Mouse (Mus musculus) embryonic fibroblast, embryonic 13.5 days (primary cell): ENCODE results near the gene Rnf7. TPM values are rescaled to one million over a fixed set of nuclear protein-coding genes. Genes with fewer than 3 reads are reported as not detected.
"Not testable (repeated sequence)": the region's sequence is repeated elsewhere in the genome, so short reads cannot be mapped to it uniquely, and the experiment has no call there.

ENCODE experiments used
- H3K27ac ChIP-seq: 2 replicates; pipeline ENCODE4 v1.5.1; 2012; ENCODE audit warnings: low read length, control low read depth, inconsistent platforms; ENCODE audit not compliant: insufficient read depth
- H3K4me1 ChIP-seq: 2 replicates; pipeline ENCODE4 v1.6.1; 2011; ENCODE audit warnings: low read length; ENCODE audit not compliant: control insufficient read depth, insufficient read depth
- H3K4me3 ChIP-seq: 2 replicates; pipeline ENCODE4 v1.5.1; 2011; ENCODE audit warnings: mild to moderate bottlenecking, control low read depth, low read length; ENCODE audit not compliant: insufficient read depth
- CTCF ChIP-seq: IDR thresholded peaks from 2 replicates; pipeline ENCODE4 v1.5.1; 2011; ENCODE audit warnings: mild to moderate bottlenecking, control low read depth, low read length, moderate library complexity, borderline replicate concordance; ENCODE audit not compliant: insufficient read depth
- POLR2A ChIP-seq: IDR thresholded peaks from 2 replicates; pipeline ENCODE4 v1.6.1; 2011; ENCODE audit warnings: low read depth, mild to moderate bottlenecking, control low read depth, low read length, moderate library complexity
- polyA plus RNA-seq: library from polyadenylated mRNA; stranded (reverse); fragments of >200 nt; gene quantifications from 2 replicates; pipeline ENCODE4 v1.2.4, GENCODE M21; 2011; ENCODE audit warnings: low read depth; ENCODE audit not compliant: missing spikeins, insufficient read length

The Rnf7 gene
- polyA plus RNA-seq, result 78.6 and 82.4 TPM in 2 replicates

DNA sequence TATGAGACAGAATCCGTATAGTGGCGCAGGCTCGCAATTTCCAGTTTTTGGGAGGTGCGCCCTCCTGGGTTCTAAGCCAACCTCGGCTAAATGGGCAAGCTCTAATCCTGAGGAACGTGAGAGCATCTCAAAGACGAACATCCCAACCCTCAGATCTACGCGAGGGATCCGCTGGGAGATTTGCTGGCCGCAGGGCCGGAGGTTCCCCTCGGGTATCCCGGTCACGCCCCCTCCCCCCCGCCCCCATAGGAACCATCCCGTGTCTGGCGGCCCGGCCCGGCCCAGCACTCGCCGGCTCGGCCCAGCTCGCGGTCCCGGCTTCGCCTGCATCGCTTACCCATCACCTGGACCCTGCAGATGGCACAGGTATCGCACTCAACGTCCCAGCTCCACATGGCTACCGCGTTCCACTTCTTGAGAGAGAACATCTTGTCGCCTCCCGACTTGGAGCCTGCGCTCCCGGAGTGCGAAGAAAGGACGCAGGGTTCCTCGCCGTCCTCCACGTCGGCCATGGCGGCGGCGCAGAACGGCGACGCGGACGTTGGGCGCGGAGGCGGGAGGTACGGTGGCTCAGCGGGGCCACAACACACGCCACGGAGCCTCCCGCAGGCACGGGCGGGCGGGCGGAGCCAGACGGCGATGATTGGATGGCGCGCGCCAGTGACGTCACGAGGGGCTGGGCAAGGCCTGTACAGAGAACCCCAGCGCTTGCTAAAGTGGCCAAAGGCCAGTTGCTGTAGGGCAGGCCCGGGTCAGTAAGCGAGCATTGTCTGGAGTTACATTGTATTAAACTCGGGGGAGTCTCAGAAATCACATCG, at the start of gene Rnf7:
Gene Rnf7 (minus strand): TSS at position 605 of the 818 bp plus-strand sequence.
- Histone ChIP-seq H3K27ac (peak within 1 kb of the TSS; percentile 75), H3K4me3 (peak within 1 kb of the TSS; percentile 99), H3K4me1 (no peaks in the 10 kb centered on the region)
- TF ChIP-seq POLR2A (peak; percentile 61), CTCF (no peak)

- TF ChIP-seq POLR2A, result no peak
- no peak for TF ChIP-seq CTCF
- Histone ChIP-seq H3K4me1 (no peaks in the 10 kb centered on the region), H3K4me3 (no peak overlapping the region), H3K27ac (no peak overlapping the region)
These were observed 47.5 kb upstream of the Rnf7 start for GRCm38 (mm10) chr9:96526011-96526410.

DNA sequence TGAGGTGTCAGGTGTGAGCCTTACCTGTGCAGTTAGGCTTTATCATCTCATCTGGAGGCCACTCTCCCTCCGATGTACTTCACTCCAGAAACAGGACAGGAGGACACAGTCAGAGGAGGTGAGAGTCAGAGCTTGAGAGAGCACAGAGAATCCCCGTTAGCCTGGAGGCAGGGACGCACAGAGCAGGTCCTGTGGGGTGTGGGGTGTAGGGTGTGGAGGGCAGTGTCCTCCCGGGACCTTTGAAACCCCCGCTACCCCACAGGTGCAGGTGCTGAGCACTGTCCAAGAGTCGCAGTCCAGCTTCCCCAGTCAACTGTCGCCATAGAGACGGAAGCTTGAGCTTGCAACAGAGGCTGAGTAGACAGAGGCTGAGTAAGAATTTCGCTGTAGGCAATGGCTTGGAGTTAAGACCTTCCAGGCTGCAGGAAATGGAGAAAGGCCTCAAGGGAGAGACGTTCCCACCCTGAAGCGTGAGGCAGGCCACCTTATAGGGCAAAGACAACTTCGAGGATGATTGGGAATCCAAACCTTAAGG, 46.6 kb upstream of the Rnf7 start, which contains the start of gene Gm28729:
Gene Gm28729 (minus strand): TSS at position 293 of the 535 bp plus-strand sequence.
- Histone ChIP-seq H3K4me1 (no peaks in the 10 kb centered on the region), H3K4me3 (no peak within 1 kb of the TSS), H3K27ac (no peak within 1 kb of the TSS)
- TF ChIP-seq POLR2A (no peak), CTCF (no peak)

- Histone ChIP-seq H3K27ac (no peak overlapping the region), H3K4me3 (no peak overlapping the region), H3K4me1 (no peaks in the 10 kb centered on the region)
- no peak for TF ChIP-seq CTCF
- no peak for TF ChIP-seq POLR2A
These were observed 44.7 kb upstream of the Rnf7 start for GRCm38 (mm10) chr9:96523148-96523547.

DNA sequence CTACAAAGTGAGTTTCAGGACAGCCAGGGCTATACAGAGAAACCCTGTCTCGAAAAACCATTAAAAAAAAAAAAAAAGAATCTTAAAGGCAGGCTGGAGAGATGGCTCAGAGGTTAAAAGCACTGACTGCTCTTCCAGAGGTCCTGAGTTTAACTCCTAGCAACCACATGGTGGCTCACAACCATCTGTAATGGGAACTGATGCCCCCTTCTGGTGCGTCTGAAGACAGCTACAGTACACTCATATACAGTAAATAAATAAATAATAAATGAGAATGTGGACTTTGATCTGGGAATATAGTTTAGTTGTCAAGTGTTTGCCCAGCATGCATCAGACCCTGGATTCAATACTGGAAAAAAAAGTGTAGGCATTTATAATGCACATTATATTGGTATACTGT, 43.1 kb upstream of the Rnf7 start:
- H3K4me1 ChIP-seq, H3K27ac ChIP-seq, H3K4me3 ChIP-seq: not testable (repeated sequence)

GRCm38 (mm10) chr9:96517429-96517828, 39.0 kb upstream of the Rnf7 start:
- no peaks in the 10 kb centered on the region; the same call in 1 of the 2 replicates for H3K4me1 ChIP-seq
- TF ChIP-seq POLR2A, result no peak
- no peak for TF ChIP-seq CTCF

DNA sequence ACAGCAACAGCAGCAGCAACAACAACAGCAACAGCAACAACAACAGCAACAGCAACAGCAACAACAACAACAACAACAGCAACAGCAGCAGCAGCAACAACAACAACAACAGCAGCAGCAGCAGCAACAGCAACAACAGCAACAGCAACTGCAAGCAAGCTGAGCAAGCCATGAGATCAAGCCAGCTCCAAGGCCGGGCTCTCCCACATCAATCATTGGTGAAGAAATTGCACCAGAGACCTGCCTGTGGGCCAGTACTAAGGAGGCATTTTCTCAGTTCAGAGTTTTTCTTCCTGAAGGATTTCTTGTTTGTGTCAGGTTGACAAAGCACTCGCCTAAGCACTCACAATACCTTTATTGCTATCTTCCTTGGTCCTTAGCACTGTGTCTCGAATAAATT, 38.3 kb upstream of the Rnf7 start:
- no peak for TF ChIP-seq POLR2A
- TF ChIP-seq CTCF, result no peak
- Histone ChIP-seq H3K4me1 (no peaks in the 10 kb centered on the region; the same call in 1 of the 2 replicates), H3K27ac (no peak overlapping the region), H3K4me3 (no peak overlapping the region)

More at GRCm38 (mm10) chr9:96517429-96517828, 39.0 kb upstream of the Rnf7 start:
- H3K4me3 ChIP-seq, result no peak overlapping the region
- no peak overlapping the region for H3K27ac ChIP-seq

- no peaks in the 10 kb centered on the region; the same call in 1 of the 2 replicates for H3K4me1 ChIP-seq
- H3K4me3 ChIP-seq, result no peak overlapping the region
- H3K27ac ChIP-seq, result no peak overlapping the region
- TF ChIP-seq POLR2A (no peak), CTCF (no peak)
These were observed 37.3 kb upstream of the Rnf7 start for GRCm38 (mm10) chr9:96515737-96516136.

DNA sequence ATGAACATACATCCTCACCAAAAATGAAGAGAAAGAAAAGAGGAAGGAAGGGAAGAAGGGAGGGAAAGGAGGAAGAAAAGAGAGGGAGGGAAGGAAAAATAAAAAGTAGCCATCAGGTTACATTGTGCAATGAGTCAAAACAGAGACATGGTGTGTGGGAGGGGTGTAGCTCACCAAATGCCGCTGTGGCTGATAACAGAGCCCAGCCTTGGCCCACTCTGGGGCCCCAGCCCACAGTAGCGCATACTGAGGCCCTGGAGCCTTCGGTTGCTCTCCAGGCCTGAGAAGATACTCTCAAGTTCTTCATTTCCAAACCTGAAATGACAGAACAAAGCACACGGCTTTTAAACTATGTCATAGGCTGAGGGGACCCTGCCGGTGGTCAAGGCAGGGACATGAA, 35.8 kb upstream of the Rnf7 start:
- Histone ChIP-seq H3K4me3 (no peak overlapping the region), H3K4me1 (no peaks in the 10 kb centered on the region; the same call in 1 of the 2 replicates), H3K27ac (no peak overlapping the region)
- TF ChIP-seq POLR2A, result no peak
- no peak for TF ChIP-seq CTCF

DNA sequence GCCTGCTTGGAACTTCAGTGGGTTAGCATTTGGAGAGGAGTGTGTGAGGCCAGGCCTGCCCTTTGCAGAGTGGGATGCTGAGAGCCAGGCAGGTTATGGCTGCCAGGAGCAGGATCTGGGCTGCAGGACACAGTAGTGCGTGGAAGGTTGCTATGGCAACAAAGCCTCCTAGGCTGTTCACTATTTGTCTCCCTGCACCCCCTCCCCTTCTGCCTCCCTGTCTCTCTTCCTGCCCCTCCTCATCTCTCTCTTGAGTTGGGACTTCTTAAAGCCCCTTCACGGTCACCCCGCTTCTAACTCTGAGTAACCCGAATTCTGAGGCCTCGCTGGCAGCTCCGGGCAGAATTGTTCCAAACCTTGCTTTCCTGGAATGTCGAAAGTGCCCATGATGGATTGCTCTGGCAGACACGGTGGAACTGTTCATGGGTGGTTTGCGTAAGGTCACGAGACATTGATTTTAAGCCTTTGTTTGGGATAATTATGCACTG, 27.6 kb upstream of the Rnf7 start:
- no peak for TF ChIP-seq CTCF
- TF ChIP-seq POLR2A, result no peak

More for the DNA sequence above, 27.6 kb upstream of the Rnf7 start:
- Histone ChIP-seq H3K27ac (no peak overlapping the region), H3K4me3 (no peak overlapping the region), H3K4me1 (no peaks in the 10 kb centered on the region)
